Mouse (Mus musculus) megakaryocyte, embryonic 14.5 days (primary cell): Measurements from ENCODE around the gene Cadm1. TPM values are rescaled to one million over a fixed set of nuclear protein-coding genes. Genes with fewer than 3 reads are reported as not detected.

Experiments
- H3K27me3 ChIP-seq: replicated peaks from 2 replicates; pipeline ENCODE3; 2012; ENCODE audit warnings: inconsistent platforms
- H3K36me3 ChIP-seq: replicated peaks from 2 replicates; pipeline ENCODE3; 2012; ENCODE audit warnings: low read length, inconsistent platforms, mixed read lengths
- H3K4me1 ChIP-seq: 2 replicates; pipeline ENCODE4 v1.6.1; 2012; ENCODE audit warnings: inconsistent platforms
- H3K4me3 ChIP-seq: replicated peaks from 2 replicates; pipeline ENCODE3; 2012; ENCODE audit warnings: moderate library complexity, mild to moderate bottlenecking, inconsistent platforms
- H3K9me3 ChIP-seq: 2 replicates; pipeline ENCODE4 v1.6.1; 2012; ENCODE audit warnings: inconsistent platforms
- FLI1 ChIP-seq: IDR thresholded peaks from 2 replicates; pipeline ENCODE4 v1.6.1; 2012; ENCODE audit warnings: low read length, inconsistent platforms, mixed read lengths
- GATA1 ChIP-seq: IDR thresholded peaks from 3 replicates; pipeline ENCODE4 v1.6.1; 2012; ENCODE audit warnings: mixed read lengths, low read length, inconsistent platforms, borderline replicate concordance
- polyA plus RNA-seq: library from polyadenylated mRNA; stranded (reverse); fragments of >175 nt; gene quantifications from 2 replicates; pipeline ENCODE4 v1.2.3, GENCODE M21; 2012; ENCODE audit warnings: low replicate concordance; ENCODE audit not compliant: insufficient read depth

Gene Cadm1
- polyA plus RNA-seq, 1 experiment = 3.8 TPM

GRCm38 (mm10) chr9:47900734-47901133, 370.8 kb downstream of the Cadm1 start:
- Histone ChIP-seq H3K4me3 (peak overlapping the region; percentile 83), H3K36me3 (no peaks in the 10 kb centered on the region), H3K4me1 (peaks cover 19% of the 10 kb centered on the region), H3K9me3 (no peaks in the 10 kb centered on the region), H3K27me3 (peaks cover 24% of the 10 kb centered on the region)
- TF ChIP-seq GATA1 = no peak

- Histone ChIP-seq H3K9me3 (no peaks in the 10 kb centered on the region), H3K36me3 (no peaks in the 10 kb centered on the region), H3K4me3 (no peak overlapping the region), H3K27me3 (peaks cover 21% of the 10 kb centered on the region), H3K4me1 (peaks cover 19% of the 10 kb centered on the region)
- TF ChIP-seq GATA1 (no peak), FLI1 (no peak)
Measured at GRCm38 (mm10) chr9:47903661-47904060, 373.7 kb downstream of the Cadm1 start.

GRCm38 (mm10) chr9:47904339-47904922, 374.5 kb downstream of the Cadm1 start:
- no peaks in the 10 kb centered on the region for H3K9me3 ChIP-seq
- H3K36me3 ChIP-seq = no peaks in the 10 kb centered on the region
- no peak overlapping the region for H3K4me3 ChIP-seq
- peaks cover 19% of the 10 kb centered on the region for H3K4me1 ChIP-seq
- TF ChIP-seq FLI1 (no peak), GATA1 (no peak)
- peaks cover 21% of the 10 kb centered on the region for H3K27me3 ChIP-seq

GRCm38 (mm10) chr9:47906521-47906920, 376.5 kb downstream of the Cadm1 start:
- TF ChIP-seq GATA1 (no peak), FLI1 (no peak)
- Histone ChIP-seq H3K4me3 (no peak overlapping the region), H3K36me3 (no peaks in the 10 kb centered on the region), H3K4me1 (no peaks in the 10 kb centered on the region), H3K9me3 (no peaks in the 10 kb centered on the region), H3K27me3 (peaks cover 11% of the 10 kb centered on the region)
